Mouse (Mus musculus): ENCODE results near the gene Trpm8.

GRCm38 (mm10) chr1:88228121-88228520 is 49.3 kb upstream of the Trpm8 start:
- no peak for TF ChIP-seq CTCF (IDR thresholded peaks at IDR 0.05; ENCODE audit: low read depth)
- TF ChIP-seq EP300 (IDR thresholded peaks at IDR 0.05; ENCODE audit: low read depth): no peak
